Mouse (Mus musculus) layer of hippocampus, adult 8-10 months (tissue): ENCODE data around the gene Rfx3. TPM values are rescaled to one million over a fixed set of nuclear protein-coding genes. Genes with fewer than 3 reads are reported as not detected.

Experiments
- DNase-seq, 2 experiments: peaks; one replicate each; pipeline ENCODE4 v3.0.0; 2022; ENCODE audit warnings: low spot score in 2 of 2
- total RNA-seq, 4 experiments: library from RNA; stranded (reverse); gene quantifications; 2 replicates each; pipeline ENCODE4 v1.2.4; 2022

Gene Rfx3
- total RNA-seq, 4 experiments from 2014 or later = 97.2 to 132 (median 109) TPM

DNA sequence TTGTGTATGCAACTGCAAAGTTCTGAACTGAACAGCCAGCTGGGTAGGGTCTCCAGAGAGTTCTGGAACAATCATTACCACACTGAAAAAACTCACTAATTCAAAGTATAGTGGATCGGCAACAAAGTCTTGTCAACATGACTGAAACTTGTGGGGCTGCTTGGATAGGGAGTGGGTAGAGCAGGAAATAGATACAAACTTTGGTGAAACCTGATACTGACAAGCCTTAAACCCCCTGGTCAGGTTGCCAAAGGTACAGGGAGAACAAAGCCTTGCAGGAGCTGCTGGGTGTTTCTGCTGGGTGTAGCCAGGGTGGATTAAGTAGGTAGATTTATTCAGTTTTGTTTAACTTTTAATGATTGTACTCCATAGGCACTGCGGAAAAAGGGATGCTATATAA, 274.4 kb downstream of the Rfx3 start:
- DNase-seq = no peak

- DNase-seq = no peak
Measured at GRCm38 (mm10) chr19:27718931-27719330, 292.0 kb downstream of the Rfx3 start.

GRCm38 (mm10) chr19:27716274-27716673, 294.7 kb downstream of the Rfx3 start:
- no peak for DNase-seq
